Mouse (Mus musculus): Measurements from ENCODE around the gene Fam204a. TPM values are rescaled to one million over a fixed set of nuclear protein-coding genes. Genes with fewer than 3 reads are reported as not detected.

Fam204a gene
- total and polyA plus RNA-seq, 2 experiments from 2014 or later, result 23.1 to 38.4 TPM

DNA sequence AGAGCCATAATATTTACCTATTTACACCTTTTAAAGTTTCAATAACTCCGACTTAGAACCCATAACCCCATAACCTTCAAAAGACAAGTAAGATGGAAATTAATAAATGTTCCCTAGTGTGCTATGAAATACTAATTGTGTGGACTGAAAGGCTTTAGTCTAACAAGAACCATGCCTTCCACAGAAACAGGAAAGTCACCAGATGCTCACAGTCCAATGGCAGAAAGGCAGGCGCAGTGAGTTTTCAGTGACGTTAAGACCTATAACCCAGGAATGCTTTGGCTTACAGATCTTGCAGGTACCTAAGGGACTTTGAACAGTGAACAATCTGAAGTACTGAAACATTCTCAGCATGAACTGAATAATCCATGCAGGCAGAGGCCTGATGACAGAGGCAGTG is 18.7 kb upstream of the Fam204a start:
- 78% methylated on average over 3 of the region's 3 CpGs for WGBS
- H3K27ac ChIP-seq (ENCODE audit: low read depth), result no peak overlapping the region
- H3K4me3 ChIP-seq (ENCODE audit: low read depth, low read length), result no peak overlapping the region
- TF ChIP-seq EP300 (IDR thresholded peaks at IDR 0.05; ENCODE audit: low read depth), result no peak
- TF ChIP-seq CTCF (IDR thresholded peaks at IDR 0.05; ENCODE audit: low read depth), result no peak
- DNase-seq (ENCODE audit: low spot score) (no peak), ATAC-seq (ENCODE audit: insufficient read depth, low read depth) (no peak)
- no peak overlapping the region for H3K9ac ChIP-seq (replicated peaks; ENCODE audit: low read depth, low read length)
- H3K27me3 ChIP-seq (ENCODE audit: control insufficient read depth, insufficient read depth, low read length), result no peaks in the 10 kb centered on the region
- no peaks in the 10 kb centered on the region for H3K4me1 ChIP-seq (ENCODE audit: control insufficient read depth, insufficient read depth)
- no peaks in the 10 kb centered on the region for H3K9me3 ChIP-seq (replicated peaks; ENCODE audit: control insufficient read depth, low read length)
- no peak overlapping the region for H3K4me2 ChIP-seq (ENCODE audit: low read depth, low read length)
- H3K36me3 ChIP-seq (replicated peaks; ENCODE audit: control insufficient read depth, insufficient read depth, low read length), result no peaks in the 10 kb centered on the region

DNA sequence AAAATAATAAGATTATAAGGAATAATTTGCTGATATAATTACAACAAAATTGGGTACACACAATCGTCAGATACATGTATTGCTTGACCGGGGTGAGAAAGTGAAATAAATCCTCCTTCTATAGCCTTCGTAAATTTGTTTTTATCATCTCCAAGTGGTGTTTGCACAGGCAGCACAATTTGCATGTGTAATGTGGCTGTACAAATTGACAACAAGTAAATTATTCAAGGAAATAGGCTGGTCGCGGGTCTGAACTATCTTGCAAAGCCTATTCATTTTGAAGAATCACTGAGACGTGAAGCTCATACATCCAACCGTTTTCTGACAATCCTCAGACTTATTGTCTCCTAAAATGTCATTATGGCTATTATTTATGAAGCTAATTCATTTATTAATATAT is 16.1 kb upstream of the Fam204a start:
- Histone ChIP-seq H3K4me3 (ENCODE audit: low read depth, low read length) (no peak overlapping the region), H3K36me3 (replicated peaks; ENCODE audit: control insufficient read depth, insufficient read depth, low read length) (no peaks in the 10 kb centered on the region), H3K4me1 (ENCODE audit: control insufficient read depth, insufficient read depth) (no peaks in the 10 kb centered on the region), H3K9me3 (replicated peaks; ENCODE audit: control insufficient read depth, low read length) (no peaks in the 10 kb centered on the region), H3K27me3 (ENCODE audit: control insufficient read depth, insufficient read depth, low read length) (no peaks in the 10 kb centered on the region), H3K4me2 (ENCODE audit: low read depth, low read length) (no peak overlapping the region), H3K9ac (replicated peaks; ENCODE audit: low read depth, low read length) (no peak overlapping the region), H3K27ac (ENCODE audit: low read depth) (no peak overlapping the region)
- ATAC-seq (ENCODE audit: insufficient read depth, low read depth) (no peak), DNase-seq (ENCODE audit: low spot score) (no peak)
- 84% methylated on average over 7 of the region's 7 CpGs for WGBS
- TF ChIP-seq CTCF (IDR thresholded peaks at IDR 0.05; ENCODE audit: low read depth), result no peak
- TF ChIP-seq EP300 (IDR thresholded peaks at IDR 0.05; ENCODE audit: low read depth), result no peak

DNA sequence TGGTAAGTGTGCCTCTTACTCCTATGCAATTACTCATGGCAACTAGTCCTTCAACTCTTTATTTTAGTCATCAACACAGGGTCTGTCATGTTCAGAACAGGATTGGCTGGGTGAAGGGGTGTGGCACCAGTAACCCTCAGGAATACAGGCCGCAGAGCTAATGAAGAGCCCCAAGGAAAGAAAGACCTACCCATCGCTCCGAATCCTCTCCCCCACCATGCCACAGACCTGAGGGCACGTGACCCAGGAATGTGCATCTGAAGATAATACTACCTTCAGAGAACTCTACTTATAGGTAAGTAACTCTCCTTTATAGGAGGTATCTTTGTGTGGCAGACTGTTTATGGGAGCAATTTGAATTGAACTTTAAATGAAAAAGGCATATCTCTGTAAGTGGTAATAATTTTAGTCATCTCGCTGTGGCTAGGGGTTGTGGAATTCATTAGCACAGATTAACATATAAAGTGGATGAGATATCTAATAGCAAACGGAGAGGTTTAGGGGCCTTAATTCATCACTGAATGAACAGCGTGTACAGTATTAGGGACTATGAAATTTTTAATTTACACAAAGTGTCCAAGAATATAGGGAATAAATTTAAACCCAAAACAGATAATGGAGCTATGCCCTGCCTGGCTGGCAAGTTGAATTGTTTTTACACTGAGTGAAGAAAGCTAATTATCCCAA is 15.6 kb upstream of the Fam204a start:
- Histone ChIP-seq H3K4me1 (ENCODE audit: control insufficient read depth, insufficient read depth) (no peaks in the 10 kb centered on the region), H3K4me3 (ENCODE audit: low read depth, low read length) (no peak overlapping the region), H3K36me3 (replicated peaks; ENCODE audit: control insufficient read depth, insufficient read depth, low read length) (no peaks in the 10 kb centered on the region), H3K4me2 (ENCODE audit: low read depth, low read length) (no peak overlapping the region), H3K9me3 (replicated peaks; ENCODE audit: control insufficient read depth, low read length) (no peaks in the 10 kb centered on the region), H3K9ac (replicated peaks; ENCODE audit: low read depth, low read length) (no peak overlapping the region), H3K27ac (ENCODE audit: low read depth) (no peak overlapping the region), H3K27me3 (ENCODE audit: control insufficient read depth, insufficient read depth, low read length) (no peaks in the 10 kb centered on the region)
- no peak for TF ChIP-seq CTCF (IDR thresholded peaks at IDR 0.05; ENCODE audit: low read depth)
- no peak for TF ChIP-seq EP300 (IDR thresholded peaks at IDR 0.05; ENCODE audit: low read depth)
- no peak for DNase-seq (ENCODE audit: low spot score)
- 73% methylated on average over 7 of the region's 7 CpGs for WGBS
- no peak for ATAC-seq (ENCODE audit: insufficient read depth, low read depth)

DNA sequence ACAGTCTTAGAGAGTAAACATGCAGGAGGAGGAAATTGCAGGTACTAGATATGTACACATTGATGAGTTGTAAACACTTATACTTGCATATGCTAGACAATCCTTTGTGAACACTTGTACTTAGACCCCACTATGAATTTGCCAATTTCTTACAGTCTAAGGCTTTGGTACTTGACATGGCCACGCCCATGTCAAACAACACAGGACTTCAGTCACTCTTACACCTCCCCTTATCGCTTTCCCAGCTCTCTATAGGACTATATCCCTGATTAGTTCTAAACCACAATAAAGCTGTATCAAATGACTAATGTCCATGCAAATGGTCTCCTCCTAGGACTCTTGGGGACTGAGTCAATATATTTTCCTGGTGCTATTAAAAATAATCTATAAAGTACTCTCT is 5.0 kb upstream of the Fam204a start:
- H3K9ac ChIP-seq (replicated peaks; ENCODE audit: low read depth, low read length), result no peak overlapping the region
- H3K4me3 ChIP-seq (ENCODE audit: low read depth, low read length), result no peak overlapping the region
- no peak overlapping the region for H3K4me2 ChIP-seq (ENCODE audit: low read depth, low read length)
- H3K9me3 ChIP-seq (replicated peaks; ENCODE audit: control insufficient read depth, low read length), result no peaks in the 10 kb centered on the region
- no peaks in the 10 kb centered on the region for H3K27me3 ChIP-seq (ENCODE audit: control insufficient read depth, insufficient read depth, low read length)
- TF ChIP-seq CTCF (IDR thresholded peaks at IDR 0.05; ENCODE audit: low read depth) (no peak), EP300 (IDR thresholded peaks at IDR 0.05; ENCODE audit: low read depth) (no peak)
- WGBS, result 69% methylated on average over 2 of the region's 2 CpGs
- 0 out of 2 replicates have a peak, but pooled peaks cover 5% of the 10 kb centered on the region for H3K4me1 ChIP-seq (ENCODE audit: control insufficient read depth, insufficient read depth)
- ATAC-seq (ENCODE audit: insufficient read depth, low read depth), result no peak
- H3K27ac ChIP-seq (ENCODE audit: low read depth), result no peak overlapping the region
- no peak for DNase-seq (ENCODE audit: low spot score)
- H3K36me3 ChIP-seq (replicated peaks; ENCODE audit: control insufficient read depth, insufficient read depth, low read length), result no peaks in the 10 kb centered on the region

DNA sequence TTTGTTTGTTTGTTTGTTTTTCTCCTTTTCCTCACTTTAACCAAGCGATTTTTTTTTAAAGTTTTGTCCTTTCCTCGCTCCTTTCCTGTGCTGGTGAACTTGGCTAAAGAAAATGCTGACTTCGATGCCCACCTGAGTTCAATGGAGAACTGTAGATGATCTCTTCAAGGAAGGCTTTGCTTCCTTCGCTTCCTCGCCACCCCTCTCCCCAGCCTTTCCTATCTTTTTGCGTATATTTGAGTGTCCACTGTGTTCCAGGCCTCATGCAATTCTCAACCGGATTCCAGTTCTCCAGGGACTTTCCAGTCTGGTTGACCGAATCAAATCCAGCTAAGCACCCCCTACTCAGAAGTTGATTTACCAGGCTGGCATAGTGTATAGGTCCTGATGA is 339 bp upstream of the Fam204a start:
- Histone ChIP-seq H3K4me3 (ENCODE audit: low read depth, low read length) (peak overlapping the region; percentile 89), H3K27me3 (ENCODE audit: control insufficient read depth, insufficient read depth, low read length) (no peaks in the 10 kb centered on the region), H3K9me3 (replicated peaks; ENCODE audit: control insufficient read depth, low read length) (no peaks in the 10 kb centered on the region), H3K27ac (ENCODE audit: low read depth) (no peak overlapping the region), H3K4me1 (ENCODE audit: control insufficient read depth, insufficient read depth) (0 out of 2 replicates have a peak, but pooled peaks cover 5% of the 10 kb centered on the region), H3K9ac (replicated peaks; ENCODE audit: low read depth, low read length) (no peak overlapping the region), H3K36me3 (replicated peaks; ENCODE audit: control insufficient read depth, insufficient read depth, low read length) (no peaks in the 10 kb centered on the region), H3K4me2 (ENCODE audit: low read depth, low read length) (peak overlapping the region; percentile 62)
- no peak for ATAC-seq (ENCODE audit: insufficient read depth, low read depth)
- WGBS, result 54% methylated on average over 8 of the region's 8 CpGs
- DNase-seq (ENCODE audit: low spot score), result no peak
- TF ChIP-seq CTCF (IDR thresholded peaks at IDR 0.05; ENCODE audit: low read depth) (no peak), EP300 (IDR thresholded peaks at IDR 0.05; ENCODE audit: low read depth) (no peak)

DNA sequence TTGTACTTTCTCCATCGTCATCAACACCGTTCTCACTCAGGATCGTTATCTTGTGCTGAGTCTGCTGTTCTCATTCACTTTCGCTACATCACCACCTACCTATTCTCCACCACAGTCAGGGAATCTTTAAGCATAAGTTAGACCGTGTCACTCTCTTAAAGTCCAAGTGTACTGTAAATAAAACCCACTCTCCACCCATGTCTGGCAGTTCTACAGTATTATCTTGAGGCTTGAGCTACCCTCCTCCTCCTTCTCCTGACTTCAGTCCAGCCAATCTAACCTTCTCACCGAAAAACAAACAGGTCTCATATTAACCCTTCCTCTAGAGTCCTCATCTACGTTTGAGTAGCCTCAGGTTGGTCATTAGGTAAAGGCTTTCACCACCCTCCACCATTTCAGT is 7.1 kb downstream of the Fam204a start:
- TF ChIP-seq CTCF (IDR thresholded peaks at IDR 0.05; ENCODE audit: low read depth), result no peak
- TF ChIP-seq EP300 (IDR thresholded peaks at IDR 0.05; ENCODE audit: low read depth), result no peak
- WGBS, result 83% methylated on average over 7 of the region's 7 CpGs

More for the DNA sequence above, 7.1 kb downstream of the Fam204a start:
- H3K27me3 ChIP-seq (ENCODE audit: control insufficient read depth, insufficient read depth, low read length), result no peaks in the 10 kb centered on the region
- H3K4me3 ChIP-seq (ENCODE audit: low read depth, low read length), result no peak overlapping the region
- H3K36me3 ChIP-seq (replicated peaks; ENCODE audit: control insufficient read depth, insufficient read depth, low read length), result 0 out of 2 replicates have a peak, but pooled peaks cover 11% of the 10 kb centered on the region
- no peak overlapping the region for H3K27ac ChIP-seq (ENCODE audit: low read depth)
- H3K9me3 ChIP-seq (replicated peaks; ENCODE audit: control insufficient read depth, low read length), result no peaks in the 10 kb centered on the region
- no peaks in the 10 kb centered on the region for H3K4me1 ChIP-seq (ENCODE audit: control insufficient read depth, insufficient read depth)
- no peak for DNase-seq (ENCODE audit: low spot score)
- H3K4me2 ChIP-seq (ENCODE audit: low read depth, low read length), result no peak overlapping the region
- no peak for ATAC-seq (ENCODE audit: insufficient read depth, low read depth)
- H3K9ac ChIP-seq (replicated peaks; ENCODE audit: low read depth, low read length), result no peak overlapping the region
